Mouse (Mus musculus) bone marrow macrophage, adult 2 months (primary cell): ENCODE data around the gene Gm47791. TPM values are rescaled to one million over a fixed set of nuclear protein-coding genes. Genes with fewer than 3 reads are reported as not detected.
A peak's percentile ranks its signal among the peaks of the same experiment; 100 is the strongest.

Experiments used
- H3K27ac ChIP-seq: 2 replicates; pipeline ENCODE4 v1.5.1; 2012; ENCODE audit warnings: low read depth, low read length; ENCODE audit not compliant: insufficient read depth
- H3K4me1 ChIP-seq: 2 replicates; pipeline ENCODE4 v1.6.1; 2012; ENCODE audit warnings: low read length; ENCODE audit not compliant: control insufficient read depth, insufficient read depth
- H3K4me3 ChIP-seq: 2 replicates; pipeline ENCODE4 v1.5.1; 2012; ENCODE audit warnings: mild to moderate bottlenecking, low read length, moderate library complexity; ENCODE audit not compliant: insufficient read depth
- CTCF ChIP-seq: IDR thresholded peaks from 2 replicates; pipeline ENCODE4 v1.5.1; 2012; ENCODE audit warnings: low read depth, mild to moderate bottlenecking, low read length, moderate library complexity
- POLR2A ChIP-seq: IDR thresholded peaks from 2 replicates; pipeline ENCODE4 v1.6.1; 2012; ENCODE audit warnings: mild to moderate bottlenecking, low read depth, low read length, borderline replicate concordance
- polyA plus RNA-seq: library from polyadenylated mRNA; stranded (reverse); fragments of >200 nt; gene quantifications from 2 replicates; pipeline ENCODE4 v1.2.4, GENCODE M21; 2012; ENCODE audit not compliant: missing spikeins, insufficient read depth, insufficient read length

Gene Gm47791
- polyA plus RNA-seq, 1 experiment: not detected

DNA sequence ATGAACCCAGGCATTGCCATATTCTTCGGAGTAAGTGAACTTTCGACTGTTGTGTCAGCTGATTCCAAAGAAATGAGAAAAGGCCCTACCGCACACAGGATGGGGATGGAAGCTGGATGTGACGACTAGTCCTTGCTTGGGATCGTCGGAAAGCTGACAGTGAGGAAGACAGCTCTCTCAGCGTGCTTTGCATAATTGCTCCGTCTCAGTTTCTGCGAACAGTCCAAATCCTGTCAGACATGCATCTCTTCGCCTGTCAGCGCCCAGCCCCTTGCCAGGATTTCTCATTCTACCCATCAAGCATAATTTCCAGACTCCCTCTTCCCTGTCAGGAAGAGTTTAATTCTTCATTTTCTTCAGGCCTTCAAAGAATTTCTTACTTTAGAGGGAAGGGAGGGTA lies 20.1 kb upstream of the Gm47791 start:
- H3K4me3 ChIP-seq: no peak overlapping the region
- H3K4me1 ChIP-seq: peaks cover 31% of the 10 kb centered on the region
- TF ChIP-seq CTCF (no peak), POLR2A (no peak)
- H3K27ac ChIP-seq: no peak overlapping the region

DNA sequence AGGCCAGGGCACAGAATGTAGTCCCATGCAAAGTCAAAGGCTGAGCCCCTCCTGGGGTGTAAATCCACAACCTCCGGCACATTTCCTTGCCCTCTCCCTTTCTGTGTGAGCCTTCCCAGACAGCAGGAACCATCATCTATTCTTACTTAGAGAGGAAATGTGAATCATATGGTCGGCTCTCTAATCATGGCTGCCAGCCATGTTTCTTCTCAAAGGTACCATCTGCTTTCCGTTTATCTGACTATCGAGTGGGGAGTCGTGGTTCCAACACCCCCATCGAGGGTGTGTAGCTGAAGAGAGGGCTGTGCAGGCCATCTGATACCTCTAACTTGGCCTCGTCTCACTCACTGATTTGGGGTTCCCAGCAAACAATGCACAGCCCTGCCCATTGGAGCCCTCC lies 17.0 kb upstream of the Gm47791 start:
- Histone ChIP-seq H3K27ac (no peak overlapping the region), H3K4me1 (peaks cover 8% of the 10 kb centered on the region), H3K4me3 (no peak overlapping the region)
- no peak for TF ChIP-seq CTCF
- no peak for TF ChIP-seq POLR2A

DNA sequence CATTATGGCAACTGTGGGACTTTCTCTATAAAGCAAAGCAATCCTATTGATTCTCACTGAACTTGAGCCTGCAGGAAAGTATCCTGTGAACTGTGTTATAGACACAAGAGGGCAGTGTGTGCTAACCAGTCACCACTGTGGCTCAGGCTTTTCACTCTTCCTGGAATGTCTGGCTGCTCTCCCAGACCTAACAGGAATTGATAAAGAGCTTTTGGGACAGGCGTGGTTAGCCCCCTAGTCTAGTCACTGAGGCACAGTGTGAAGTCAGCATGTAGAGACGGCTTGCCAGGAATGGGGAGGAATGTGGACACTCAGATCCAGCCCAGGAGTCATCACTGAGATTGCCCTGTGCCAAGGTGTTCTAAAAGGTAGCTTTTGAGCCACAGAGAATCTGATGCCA lies 16.4 kb upstream of the Gm47791 start:
- H3K27ac ChIP-seq: no peak overlapping the region

DNA sequence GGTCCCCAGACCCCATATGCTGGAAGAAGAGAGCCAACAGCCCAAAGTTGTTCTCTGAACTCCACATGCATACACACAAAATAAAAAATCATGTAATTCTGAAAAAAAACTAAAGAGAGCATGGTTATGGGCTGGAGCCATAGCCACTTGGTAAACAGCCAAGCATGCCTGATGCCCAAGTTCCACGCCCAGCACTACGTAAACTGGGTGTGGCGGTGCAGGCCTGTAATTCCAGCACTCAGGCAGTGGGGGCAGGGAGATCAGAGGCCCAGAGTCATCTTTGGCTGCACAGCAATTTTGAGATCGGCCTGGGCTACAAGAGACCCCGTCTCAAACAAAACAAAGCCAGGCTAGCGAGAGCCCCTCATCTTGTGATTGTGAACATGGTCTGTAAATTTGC lies 14.5 kb upstream of the Gm47791 start:
- H3K4me3 ChIP-seq: no peak overlapping the region
- TF ChIP-seq CTCF: no peak
- no peak for TF ChIP-seq POLR2A
- no peaks in the 10 kb centered on the region for H3K4me1 ChIP-seq
- no peak overlapping the region for H3K27ac ChIP-seq

More for the DNA sequence above, 16.4 kb upstream of the Gm47791 start:
- TF ChIP-seq CTCF: peak; percentile 34; the same call in 1 of the 2 replicates
- TF ChIP-seq POLR2A: no peak
- Histone ChIP-seq H3K4me3 (no peak overlapping the region), H3K4me1 (peaks cover 3% of the 10 kb centered on the region)

DNA sequence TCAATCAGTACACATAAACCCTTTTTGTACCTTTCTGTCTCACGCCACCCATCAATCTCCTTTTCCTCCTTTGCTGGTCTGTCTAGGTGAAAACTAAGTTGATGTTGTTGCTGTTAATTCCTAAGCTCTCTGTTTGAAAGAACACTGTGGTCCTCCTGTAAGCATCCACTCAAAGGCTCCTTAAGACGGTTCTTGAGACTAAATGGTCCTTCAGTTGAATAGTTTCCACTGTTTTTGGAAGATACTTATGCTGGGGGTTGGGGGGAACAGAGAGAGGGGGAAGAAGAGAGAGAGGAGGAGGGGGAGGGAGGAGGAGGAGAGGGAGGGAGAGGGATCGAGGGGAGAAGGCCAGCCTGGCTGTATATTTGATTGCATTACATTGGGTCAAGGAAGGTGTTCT lies 12.5 kb upstream of the Gm47791 start:
- TF ChIP-seq POLR2A: no peak
- no peak for TF ChIP-seq CTCF
- Histone ChIP-seq H3K4me1 (no peaks in the 10 kb centered on the region), H3K4me3 (no peak overlapping the region), H3K27ac (no peak overlapping the region)

DNA sequence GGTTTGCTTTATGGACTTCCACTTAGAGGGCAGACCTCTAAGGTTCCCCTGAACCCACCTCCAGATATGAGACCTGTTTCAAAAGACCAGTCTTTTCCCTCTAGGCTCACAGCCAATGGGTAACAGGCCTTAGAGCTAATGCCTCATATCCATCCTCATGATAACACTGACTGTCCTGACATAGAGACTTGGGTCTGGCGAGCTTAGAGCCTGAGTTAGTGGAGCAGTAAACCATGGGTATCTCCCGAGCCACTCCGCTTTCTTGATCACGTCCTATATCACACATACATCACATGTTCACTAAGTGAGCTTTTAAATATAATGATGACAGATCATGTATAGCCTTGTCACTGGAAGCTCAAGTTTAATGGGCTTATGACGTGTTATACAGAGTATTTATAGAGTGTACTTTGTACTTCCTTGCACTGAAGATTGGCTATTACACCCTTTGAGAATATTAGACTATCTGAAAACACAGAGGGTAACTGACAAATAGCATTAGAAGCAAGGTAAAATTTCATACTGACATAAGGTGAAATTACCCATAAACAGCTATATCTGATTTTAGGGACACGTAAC lies 8.4 kb upstream of the Gm47791 start:
- TF ChIP-seq POLR2A: no peak
- no peak for TF ChIP-seq CTCF
- H3K27ac ChIP-seq: no peak overlapping the region
- H3K4me1 ChIP-seq: no peaks in the 10 kb centered on the region
- H3K4me3 ChIP-seq: no peak overlapping the region

DNA sequence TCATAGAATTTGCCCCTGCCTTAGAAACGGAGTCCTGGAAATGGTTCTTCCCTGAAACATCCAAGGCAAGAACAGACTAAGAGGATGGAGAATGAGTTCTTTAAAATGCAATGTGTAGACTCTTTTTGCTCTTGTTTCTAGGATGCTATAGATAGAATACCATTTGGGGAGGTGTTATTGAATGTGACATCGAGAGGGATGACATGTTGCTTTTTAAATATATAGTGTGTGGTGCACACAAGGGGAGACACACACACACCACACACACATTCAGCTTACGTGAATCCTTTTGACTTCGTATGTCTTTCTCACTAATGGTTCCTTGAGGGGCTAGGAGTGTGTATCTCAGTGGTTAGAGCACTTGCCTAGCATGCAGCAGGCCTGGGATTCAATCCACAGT lies 4.2 kb upstream of the Gm47791 start:
- H3K4me1 ChIP-seq: no peaks in the 10 kb centered on the region
- no peak overlapping the region for H3K27ac ChIP-seq
- TF ChIP-seq POLR2A (no peak), CTCF (no peak)
- no peak overlapping the region for H3K4me3 ChIP-seq

DNA sequence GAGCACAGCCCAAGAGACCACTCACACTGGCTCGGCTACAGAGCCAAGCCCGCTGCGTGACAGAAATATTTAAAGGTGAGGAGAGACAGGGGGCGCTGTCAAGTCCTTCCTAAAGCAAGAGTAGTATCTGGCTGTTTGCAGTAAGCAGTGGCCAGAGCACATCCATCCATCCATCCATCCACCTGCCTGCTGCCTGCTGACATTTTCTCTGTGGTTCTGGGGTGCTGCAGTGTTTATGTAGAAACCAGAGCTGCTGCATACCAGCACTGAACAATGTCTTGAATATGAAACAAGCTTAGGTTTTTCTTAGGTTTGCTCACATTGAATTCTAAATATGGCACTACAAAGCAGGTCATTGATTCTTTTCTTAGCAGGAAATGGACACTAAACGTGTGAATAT lies 2.2 kb upstream of the Gm47791 start:
- Histone ChIP-seq H3K27ac (no peak overlapping the region), H3K4me1 (no peaks in the 10 kb centered on the region), H3K4me3 (no peak overlapping the region)
- TF ChIP-seq CTCF (no peak), POLR2A (no peak)

DNA sequence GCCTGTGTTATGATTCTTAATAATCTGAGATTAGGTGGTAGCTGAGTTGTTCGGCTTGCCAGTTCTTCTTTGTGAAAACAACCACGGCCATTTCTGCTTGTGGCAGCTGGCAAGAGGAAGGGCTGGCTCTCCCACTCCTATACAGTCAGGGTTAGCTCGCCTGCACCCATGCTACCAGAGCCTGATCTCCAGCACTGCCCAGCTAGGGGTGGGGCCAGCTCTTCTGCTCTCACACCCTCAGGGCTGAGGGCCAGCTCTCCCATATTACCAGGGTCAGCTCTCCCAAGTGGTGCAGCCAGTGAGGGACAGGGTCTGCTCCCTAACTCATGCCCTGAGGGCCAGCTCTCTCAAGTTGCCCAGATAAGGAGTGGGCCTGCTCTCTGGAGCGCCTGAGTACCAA lies 1.4 kb upstream of the Gm47791 start:
- TF ChIP-seq POLR2A: no peak
- no peak for TF ChIP-seq CTCF
- H3K4me1 ChIP-seq: no peaks in the 10 kb centered on the region

DNA sequence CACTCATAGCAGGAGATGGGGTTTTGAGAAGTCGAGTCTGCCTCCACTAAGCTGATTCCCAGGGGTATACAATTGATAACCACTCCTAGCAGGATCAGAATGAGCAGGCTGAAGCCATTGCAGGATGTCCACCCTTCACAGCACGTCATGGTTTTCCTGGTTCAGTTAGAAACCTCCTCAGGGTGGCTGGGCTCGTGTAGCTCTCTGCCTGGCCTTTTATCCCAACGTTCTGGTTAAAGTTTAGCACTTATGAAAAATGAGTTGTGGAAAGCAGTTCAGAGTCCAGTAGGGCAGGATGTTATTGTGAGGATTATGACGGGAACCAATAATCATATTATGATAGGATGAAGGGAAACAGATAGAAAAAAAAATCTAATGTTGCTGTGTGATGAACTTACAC lies 2.8 kb downstream of the Gm47791 start, which contains the start of gene Tm4sf20:
Gene Tm4sf20, minus strand, starts transcription at position 193 of the 400 bp plus-strand sequence.
- Histone ChIP-seq H3K4me1 (no peaks in the 10 kb centered on the region), H3K27ac (no peak within 1 kb of the TSS), H3K4me3 (no peak within 1 kb of the TSS)
- TF ChIP-seq CTCF (no peak), POLR2A (no peak)

More for the DNA sequence above, 1.4 kb upstream of the Gm47791 start:
- Histone ChIP-seq H3K4me3 (no peak overlapping the region), H3K27ac (no peak overlapping the region)

DNA sequence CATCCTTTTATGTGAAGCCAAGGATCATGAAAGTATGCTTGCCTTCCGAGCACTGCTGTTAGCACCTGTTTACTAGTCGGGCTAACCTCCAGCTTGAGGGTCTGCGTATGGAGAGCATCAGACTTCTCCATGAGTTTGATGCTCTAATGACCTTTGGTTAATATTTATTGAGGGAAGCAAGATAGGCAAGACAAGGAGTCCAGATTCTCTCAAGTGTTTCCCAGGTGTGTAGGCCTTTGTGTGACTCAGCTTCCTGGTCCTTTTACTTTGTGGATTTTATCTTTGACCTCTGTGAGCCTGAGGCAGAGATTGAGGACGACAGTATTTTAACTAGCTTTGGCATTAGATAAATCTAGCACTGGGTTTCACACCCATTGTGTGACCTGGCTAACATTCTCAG lies 4.4 kb downstream of the Gm47791 start:
- H3K4me3 ChIP-seq: no peak overlapping the region
- H3K27ac ChIP-seq: no peak overlapping the region
- H3K4me1 ChIP-seq: peaks cover 6% of the 10 kb centered on the region
- no peak for TF ChIP-seq CTCF
- TF ChIP-seq POLR2A: no peak
